Mouse (Mus musculus): Measurements from ENCODE around the gene Cops8.

Cops8 gene

GRCm38 (mm10) chr1:90602759-90603560, at the start of gene Cops8:
Gene Cops8, plus strand, starts transcription at chr1:90602981.
- DNase-seq (ENCODE audit: low spot score), result peak; percentile 97

DNA sequence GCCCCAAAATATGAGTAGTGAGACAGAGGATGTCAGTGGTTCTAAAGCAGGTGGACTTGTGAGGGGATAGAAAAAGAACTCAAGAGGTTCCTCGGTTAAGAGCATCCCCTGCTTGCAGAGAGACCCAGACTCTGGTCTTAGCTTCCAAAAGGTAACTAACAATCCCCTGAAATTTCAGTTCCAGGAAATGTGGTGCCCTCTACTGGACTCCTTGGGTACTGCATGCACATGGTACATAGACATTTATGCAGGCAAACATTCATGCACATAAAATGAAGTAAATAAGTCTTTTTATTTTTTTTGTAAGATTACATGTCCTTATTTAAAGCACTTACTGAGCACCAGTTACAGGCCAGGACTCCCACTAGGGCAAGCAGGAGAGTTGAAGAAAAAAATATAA, 45.6 kb upstream of the Cops8 start:
- no peak for DNase-seq (ENCODE audit: low spot score)

DNA sequence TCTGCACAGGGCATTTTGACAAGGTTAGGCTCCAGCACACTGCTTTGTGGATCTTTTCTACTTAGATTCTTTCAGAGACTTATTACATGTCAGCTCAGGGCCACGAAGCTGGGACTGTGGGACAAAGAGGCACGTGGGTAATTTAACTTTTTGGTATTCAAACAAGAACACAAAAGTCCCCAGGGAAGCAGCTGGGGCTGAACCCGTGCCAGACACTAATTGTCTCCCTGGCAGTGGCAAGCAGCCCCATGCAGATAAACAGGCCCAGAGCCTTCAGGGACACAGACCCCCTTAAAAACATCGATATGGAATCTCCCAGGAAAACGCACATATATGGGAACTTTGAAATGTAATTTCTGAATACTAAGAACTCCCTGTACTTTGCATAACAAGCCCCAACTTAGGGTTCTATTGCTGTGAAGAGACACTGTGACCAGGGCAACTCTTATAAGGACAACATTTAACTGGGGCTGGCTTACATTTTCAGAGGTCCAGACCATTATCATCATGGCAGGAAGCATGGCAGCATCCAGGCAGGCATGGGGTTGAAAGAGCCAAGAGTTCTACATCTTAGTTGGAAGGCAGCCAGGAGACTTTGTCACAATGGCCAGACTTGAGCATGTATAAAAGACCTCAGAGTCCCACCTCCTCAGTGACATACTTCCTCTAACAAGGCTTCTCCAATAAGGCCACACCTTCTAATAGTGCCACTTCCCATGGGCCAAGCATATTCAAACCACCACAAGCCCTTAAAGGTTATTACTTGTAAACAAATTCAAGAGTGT, 41.6 kb upstream of the Cops8 start:
- no peak for DNase-seq (ENCODE audit: low spot score)

DNA sequence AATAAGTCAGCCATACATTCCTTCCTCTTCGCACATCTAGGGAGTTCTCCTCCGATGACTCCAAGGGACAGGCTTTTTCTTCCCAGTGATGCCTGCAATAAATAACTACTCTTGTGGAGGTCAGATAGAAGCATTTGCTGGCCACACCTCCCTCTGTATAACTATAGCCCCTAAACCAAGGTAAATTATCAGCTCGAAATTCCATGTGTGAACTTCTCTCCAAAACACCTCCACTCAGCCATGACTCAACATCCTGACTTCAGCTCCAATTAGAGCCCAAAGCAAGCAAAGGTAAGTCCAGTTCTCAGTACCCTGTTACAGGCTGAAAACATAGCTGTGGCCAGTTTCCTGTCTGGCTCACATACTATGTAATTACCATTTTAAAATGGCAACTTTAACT, 38.8 kb upstream of the Cops8 start:
- no peak for DNase-seq (ENCODE audit: low spot score)

- DNase-seq (ENCODE audit: low spot score), result no peak
Measured at GRCm38 (mm10) chr1:90566664-90567440, 35.9 kb upstream of the Cops8 start.

DNA sequence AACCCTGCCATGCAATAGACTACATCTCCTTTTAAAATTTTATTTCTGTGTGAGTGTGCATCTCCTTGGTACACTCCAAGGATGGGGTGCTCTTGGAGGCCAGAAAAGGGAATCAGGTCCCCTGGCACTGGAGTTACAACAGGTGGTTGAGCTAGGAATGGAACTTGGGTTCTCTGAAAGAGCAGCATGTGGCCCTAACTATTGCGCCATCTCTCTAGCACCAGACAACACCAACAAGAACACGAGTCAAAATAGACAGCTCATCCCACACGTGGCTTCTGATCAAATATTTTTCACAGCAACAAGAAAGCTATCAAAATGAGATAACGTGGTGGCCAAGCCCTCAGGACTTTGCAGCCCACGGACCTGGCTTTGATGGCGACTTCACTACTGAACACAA, 28.9 kb upstream of the Cops8 start:
- no peak for DNase-seq (ENCODE audit: low spot score)

DNA sequence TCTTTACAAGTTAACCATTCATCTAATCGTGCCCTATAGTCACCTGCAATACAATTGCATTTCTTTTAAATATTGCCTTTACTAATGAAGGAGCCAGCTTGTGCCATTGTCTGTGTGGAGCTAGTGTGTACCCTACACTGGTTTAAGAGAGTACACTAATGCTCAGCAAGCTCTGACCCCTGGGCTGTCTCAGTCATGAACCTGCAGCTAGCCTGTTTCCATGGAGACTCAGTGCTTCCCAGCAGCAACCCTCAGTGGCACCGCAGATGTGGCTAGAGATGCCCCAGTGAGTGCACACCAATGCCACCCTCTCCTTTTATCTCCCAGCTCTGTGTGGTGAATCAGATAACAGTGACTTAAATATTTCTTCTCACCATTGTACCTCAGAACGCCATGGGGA, 27.9 kb upstream of the Cops8 start:
- no peak for DNase-seq (ENCODE audit: low spot score)

DNA sequence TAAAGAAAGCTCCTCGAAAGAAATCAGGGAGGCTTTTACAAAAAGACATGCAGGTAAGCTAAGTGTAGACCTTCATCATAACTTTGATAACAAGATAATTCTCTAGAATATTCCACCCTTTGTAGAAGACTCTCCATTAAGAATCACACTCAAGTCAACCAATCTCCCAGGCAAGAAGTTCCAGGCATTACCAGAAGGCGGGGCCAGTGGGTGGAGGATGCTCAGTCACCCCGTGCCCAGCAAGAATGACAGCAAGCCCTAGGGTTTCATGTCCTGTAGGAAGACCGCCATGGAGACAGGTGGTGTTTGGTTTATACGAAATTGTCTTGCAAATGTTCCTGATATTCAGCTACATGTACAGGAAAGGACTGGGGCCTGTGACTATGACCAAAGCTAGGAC, 25.4 kb upstream of the Cops8 start:
- no peak for DNase-seq (ENCODE audit: low spot score)

DNA sequence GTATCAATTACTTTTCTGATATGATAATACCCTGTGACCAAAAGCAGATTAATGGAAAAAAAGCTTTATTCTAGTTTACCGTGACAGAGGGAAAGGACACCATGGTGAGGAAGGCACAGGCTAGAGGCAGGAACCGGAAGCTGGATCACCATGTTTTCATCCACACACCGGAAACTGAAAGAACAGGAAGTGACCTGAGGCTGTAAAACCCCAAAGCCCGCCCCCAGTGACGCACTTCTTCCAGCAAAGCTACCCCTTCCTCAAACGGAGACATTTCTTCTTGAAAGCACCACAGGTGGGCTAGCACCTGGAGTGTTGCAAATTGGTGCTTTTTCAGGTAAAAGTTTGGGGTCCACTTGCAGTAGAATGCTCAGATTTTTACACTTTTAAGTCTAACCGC, 20.1 kb upstream of the Cops8 start:
- DNase-seq (ENCODE audit: low spot score), result peak; percentile 18

DNA sequence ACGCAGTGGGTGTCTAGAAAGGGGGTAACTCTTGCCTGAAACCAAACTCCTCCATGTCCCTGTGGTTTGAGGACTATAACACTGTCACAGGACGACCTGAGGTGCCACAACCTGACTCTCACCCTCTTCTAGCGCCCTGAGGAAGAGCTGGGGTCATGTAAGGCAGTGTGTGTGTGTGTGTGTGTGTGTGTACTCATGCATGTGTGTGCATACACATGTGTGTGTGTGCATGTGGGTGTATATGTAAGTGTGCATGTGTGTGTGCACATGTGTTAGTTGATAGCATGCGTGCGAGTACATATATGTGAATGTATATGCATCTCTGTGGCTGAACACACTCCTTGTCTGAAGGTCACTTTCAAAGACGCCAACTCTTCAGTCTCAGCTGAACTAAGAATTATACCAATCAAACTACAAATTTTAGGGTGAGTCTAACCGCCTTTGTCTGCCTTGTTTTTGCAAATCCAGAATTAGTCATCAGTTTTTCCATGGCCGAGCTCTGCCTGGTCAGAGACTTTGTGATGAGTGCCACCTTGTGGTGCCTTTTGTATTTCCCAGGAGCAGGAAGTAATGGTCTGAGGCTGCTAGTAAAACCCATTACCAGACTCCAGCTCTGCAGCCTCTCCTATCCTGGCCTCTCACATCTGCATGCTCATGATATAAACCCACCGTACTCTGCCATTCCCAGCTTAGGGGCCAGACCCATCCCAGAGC, 14.6 kb upstream of the Cops8 start:
- DNase-seq (ENCODE audit: low spot score), result peak; percentile 40

DNA sequence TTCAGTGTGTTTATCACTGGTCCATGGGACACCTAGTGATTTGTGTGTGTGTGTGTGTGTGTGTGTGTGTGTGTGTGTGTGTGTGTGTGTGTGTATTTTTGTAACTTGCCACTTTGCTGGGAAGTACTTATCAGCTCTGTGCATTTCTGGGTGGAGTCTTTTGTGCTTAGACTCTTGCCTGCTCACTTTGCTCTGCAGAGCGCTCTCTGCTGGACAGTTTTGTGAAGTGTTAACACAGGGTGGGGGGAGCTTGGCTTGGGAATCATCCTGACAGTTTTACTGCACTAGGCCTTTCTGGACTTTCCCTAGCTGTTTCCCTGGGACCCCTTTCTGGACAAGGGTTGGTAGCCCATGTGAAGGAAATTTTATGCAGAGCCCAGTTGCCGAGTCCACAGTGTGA, 12.0 kb upstream of the Cops8 start:
- DNase-seq (ENCODE audit: low spot score), result peak; percentile 12

DNA sequence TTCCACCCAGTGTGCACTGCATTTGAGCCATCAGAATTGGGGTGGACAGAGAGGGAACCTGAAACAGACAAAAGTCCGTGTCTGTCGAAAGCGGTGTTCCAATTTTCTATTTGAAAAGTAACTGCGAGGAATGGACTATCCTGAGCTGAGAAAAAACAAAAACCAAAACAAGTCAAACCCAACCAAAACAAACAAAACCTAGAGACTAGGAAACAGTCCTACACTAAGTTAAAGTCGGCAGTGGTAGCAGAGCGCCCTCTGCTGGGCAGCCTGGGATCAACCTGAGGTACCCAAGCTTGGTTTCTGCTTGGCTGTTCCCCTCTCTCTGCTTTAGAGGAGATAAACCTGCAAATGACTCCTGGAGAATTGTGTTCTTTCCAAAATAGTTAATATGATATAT, 10.0 kb upstream of the Cops8 start:
- DNase-seq (ENCODE audit: low spot score), result peak; percentile 45

DNA sequence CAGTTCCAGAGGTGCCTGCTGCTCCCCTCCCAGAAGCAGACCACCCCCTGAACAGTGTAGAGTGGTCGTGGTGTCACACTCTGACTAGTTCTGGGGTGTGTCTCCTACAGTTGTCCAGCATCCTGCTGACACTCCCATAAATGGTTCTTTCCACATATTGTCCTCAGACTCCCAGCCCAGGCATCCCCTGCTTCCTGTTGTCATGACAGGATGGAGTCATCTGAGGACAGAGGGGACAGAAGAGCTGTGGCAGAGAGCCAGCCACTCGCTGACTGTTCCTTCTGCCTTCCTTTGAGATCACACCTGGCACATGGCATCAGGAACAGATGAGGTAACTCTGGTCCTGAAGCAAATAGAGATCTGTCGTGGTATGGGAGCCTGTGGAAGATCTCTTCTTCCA, 3.6 kb upstream of the Cops8 start:
- peak; percentile 18 for DNase-seq (ENCODE audit: low spot score)

- no peak for DNase-seq (ENCODE audit: low spot score)
Measured at GRCm38 (mm10) chr1:90601096-90601495, 1.7 kb upstream of the Cops8 start.

DNA sequence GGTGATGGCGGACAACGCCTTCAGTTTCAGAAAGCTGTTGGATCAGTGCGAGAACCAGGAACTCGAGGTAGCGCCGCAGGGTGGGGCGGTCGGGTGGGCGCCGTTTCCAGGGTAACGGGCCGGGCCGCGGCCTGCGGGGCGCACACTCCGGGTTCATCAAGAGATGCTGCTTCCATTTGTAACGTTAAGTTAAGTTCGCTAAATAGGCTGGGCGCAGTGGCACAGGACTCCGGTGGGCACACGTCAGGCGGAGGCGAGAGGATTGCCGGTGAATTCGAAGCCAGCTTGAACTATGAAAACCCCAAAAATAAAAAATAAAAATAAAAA, 743 bp downstream of the Cops8 start:
- DNase-seq (ENCODE audit: low spot score), result no peak

- DNase-seq (ENCODE audit: low spot score), result no peak
Measured at GRCm38 (mm10) chr1:90609363-90609762, 6.6 kb downstream of the Cops8 start.

- DNase-seq (ENCODE audit: low spot score), result no peak
Measured at GRCm38 (mm10) chr1:90617258-90617657, 14.5 kb downstream of the Cops8 start.

DNA sequence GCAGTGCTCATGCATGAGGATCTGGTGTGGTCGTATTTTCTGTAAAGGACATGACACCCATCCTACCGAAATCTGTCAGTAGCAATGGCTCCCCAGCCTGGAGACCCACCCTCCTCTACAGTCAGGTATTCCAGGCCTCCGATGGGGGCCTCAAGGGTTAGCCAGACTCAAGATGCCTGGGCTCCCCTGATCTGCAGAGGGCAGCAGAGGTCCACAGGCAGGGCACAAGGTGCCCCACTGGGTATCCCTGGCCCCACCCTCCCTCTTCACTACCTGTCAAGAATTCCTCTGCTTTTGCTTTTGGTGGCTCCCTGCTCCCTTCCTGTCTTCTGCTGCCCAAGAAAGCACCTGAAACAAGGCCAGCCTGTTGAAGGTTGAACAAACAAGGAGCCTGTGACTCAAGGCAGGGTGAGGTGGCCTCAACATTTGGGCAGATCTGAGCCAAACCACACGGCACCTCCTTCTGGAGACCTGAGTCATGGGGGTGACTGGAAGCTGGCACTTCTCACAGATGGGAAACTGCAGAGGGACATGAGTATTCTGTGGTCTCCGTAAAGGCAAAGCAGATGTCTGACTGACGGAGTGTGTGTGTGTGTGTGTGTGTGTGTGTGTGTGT, 30.7 kb downstream of the Cops8 start:
- no peak for DNase-seq (ENCODE audit: low spot score)

GRCm38 (mm10) chr1:90634205-90634745, 31.5 kb downstream of the Cops8 start:
- DNase-seq (ENCODE audit: low spot score), result no peak

- DNase-seq (ENCODE audit: low spot score), result no peak
Measured at GRCm38 (mm10) chr1:90638335-90638734, 35.6 kb downstream of the Cops8 start.

DNA sequence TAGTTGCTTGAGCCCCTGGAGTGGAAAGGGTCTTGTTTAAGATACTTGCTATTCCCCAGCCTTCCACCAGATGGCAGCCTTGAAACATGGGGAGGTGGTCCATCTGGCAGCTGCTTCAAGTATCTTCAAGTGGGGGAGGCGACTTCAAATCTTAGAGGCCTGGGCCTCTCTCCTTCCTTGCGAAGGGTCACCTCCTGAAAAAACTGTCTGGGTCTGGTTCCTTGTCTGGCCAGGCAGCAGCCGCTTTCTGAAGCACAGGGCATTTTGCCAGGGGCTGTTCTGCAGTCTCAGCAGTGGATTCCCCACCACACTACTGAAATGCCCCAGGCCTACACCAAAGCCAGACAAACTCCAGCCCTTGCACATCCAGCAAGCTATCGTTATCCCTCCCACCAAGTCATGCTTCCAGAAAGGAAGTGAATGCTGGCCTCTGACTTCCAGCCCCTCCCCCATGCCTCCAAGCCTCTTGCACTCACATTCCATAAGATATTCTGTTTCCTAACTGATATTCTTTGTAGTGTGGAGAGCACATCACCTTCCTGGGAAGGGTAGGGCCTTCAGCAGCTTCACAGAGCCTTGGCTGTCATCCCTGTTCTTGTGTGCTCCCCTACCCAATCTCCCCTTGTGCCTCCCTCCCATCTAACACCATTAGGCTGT, 48.1 kb downstream of the Cops8 start:
- peak; percentile 18 for DNase-seq (ENCODE audit: low spot score)

Measured in MN1 (cell line).